Mouse (Mus musculus) cerebral cortex, adult 2 months (tissue): ENCODE data around the gene Ano1.

Source experiments
- WGBS: fragments of 180-500 bp; shearing (Covaris S2); methylation state at CpG from one replicate; pipeline ENCODE4 v1.1.7; 2018; 5-methylcytosine and 5-hydroxymethylcytosine counted together

The Ano1 gene

DNA sequence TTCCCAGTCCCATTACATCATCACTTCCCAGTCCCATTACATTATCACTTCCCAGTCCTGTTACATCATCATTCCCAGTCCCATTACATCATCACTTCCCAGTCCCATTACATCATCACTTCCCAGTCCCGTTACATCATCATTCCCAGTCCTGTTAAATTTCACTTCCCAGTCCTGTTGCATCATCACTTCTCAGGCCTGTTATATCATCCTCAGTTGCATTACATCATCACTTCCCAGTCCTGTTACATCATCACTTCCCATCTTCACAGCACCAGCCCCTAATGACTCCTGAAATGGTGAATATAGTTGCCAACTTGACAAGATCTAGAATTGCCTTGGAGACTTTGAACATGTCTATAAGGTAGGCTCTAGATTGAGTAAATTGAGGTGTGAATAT, 17.1 kb upstream of the Ano1 start:
- WGBS = 90% methylated on average over 1 of the region's 1 CpGs

DNA sequence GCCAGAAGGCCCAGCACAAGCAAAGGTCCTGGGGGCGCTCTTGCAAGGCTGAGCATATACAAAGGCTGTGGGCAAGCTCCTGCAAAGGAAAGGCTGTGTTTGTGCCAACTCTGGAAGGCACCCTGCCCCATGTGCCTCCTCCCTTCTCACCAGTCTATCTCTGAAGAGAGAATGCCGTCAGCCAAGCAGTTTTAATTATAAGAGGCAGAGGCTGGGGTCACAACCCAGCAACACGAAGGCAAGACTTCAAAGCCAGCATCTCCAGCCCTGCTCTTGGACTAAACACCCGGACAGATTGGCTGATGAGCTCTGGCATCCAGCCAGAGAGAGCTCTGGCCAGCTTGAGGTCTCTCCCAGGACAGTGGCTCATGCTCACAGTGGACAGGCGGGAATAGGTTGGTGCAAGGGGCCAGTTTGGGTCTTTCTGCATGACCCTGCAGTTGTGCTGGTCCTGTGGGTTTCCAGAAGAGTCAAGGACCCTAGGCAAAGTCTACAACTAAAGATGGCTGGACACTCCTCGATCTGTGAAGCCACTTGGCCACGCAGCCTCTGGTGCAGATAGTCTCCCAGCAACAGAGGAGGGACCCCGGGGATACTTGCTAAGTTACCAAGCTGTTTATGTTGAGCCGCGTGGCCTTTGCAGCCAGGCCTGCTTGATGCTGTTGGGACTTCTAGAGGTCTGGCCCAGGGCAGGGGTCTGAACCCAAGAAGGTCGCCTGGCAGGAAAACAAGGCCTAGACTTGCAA, 12.9 kb upstream of the Ano1 start:
- WGBS = 82% methylated on average over 11 of the region's 11 CpGs

DNA sequence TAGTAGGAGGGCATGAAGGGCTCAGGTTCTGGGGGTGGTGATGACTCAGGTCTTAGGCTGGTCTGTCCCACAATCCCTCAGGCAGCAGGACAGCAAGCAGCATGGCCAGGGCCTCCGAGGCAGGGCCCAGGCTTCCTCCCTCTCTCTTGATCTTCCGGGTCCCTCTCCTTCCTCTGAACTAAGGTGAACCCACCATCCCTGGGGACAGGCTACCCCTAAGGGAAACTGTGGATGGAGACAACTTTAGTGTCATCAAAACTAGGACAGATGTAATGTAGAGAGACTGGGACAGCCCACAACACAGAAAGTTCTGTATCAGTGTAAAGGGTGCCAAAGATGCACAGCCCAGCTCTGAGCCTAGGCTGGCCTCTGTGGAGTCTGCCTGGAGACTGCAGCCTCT, 12.2 kb upstream of the Ano1 start:
- 92% methylated on average over 2 of the region's 2 CpGs for WGBS

DNA sequence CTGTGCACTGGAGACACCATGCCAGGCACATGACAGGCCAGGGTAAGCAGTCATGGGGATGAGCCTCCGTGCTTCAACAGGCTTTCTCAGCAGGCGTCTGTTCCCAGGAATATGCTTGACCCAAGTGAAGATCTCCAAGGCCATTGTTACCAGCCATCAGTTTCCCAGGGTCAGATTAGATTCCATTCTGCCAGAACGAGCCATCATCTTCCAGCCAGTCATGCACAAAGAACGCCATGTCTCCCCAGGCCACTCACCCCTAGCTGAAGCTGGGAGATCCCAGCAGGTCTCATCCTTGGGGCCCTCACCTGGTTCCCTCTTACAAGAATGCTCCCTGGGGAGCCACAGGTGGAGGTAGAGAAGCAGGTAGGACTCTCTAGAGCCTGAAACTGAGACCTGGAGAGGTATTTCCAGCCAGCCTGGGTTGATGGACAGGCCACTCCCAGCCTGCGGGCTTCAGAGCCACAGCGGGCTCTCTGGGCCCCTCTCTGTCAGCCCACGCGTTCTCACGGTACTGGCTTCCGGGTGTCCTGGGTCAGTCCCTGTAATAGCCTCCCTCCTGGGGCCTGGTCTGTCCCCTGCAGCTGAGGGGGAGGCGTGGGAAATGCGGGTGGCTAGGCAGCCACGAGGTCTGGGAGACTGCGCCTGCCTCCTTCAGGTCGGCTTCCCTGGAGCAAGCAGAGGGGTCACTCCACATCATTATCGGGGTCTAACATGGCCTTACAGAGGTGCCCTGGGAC, 10.9 kb upstream of the Ano1 start:
- WGBS = 85% methylated on average over 16 of the region's 16 CpGs

DNA sequence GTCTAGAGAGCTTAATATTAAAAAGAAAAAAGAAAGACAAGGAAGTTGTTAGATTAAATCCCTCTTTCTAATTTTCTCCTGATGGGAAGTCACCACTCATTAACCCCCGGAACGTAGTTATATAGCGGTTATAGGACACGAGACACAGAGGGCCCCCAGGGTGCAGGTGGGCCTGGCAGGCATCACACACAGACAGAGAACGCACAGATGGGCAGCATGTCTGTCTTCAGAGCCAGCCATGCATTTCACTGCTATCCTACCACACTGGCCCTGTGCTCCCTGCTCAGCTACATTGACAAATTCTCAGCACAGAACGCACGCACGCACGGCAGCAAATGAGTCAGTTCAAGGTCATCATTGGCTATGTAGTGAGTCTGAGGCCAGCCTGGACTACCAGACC, 8.5 kb upstream of the Ano1 start:
- WGBS = 91% methylated on average over 9 of the region's 9 CpGs

DNA sequence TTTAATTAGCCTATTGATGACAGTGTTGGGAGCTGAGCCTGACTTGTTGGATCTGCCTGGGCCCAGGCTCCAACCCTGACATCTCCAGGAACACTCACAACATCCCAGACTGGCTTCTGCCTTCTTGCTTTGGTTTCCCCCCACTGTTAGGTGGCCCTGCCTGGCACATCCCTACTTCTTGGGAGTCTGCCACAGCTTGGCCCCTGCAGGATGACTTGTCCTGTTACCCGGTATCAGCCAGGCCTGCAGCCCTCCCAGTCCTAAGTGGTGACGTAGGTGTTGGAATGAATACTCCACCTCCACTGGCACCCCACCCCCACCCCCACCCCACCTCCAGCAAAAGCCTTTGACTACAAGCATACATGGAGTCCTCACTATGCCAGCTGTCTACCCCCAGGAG, 7.7 kb upstream of the Ano1 start:
- WGBS = 55% methylated on average over 2 of the region's 2 CpGs

DNA sequence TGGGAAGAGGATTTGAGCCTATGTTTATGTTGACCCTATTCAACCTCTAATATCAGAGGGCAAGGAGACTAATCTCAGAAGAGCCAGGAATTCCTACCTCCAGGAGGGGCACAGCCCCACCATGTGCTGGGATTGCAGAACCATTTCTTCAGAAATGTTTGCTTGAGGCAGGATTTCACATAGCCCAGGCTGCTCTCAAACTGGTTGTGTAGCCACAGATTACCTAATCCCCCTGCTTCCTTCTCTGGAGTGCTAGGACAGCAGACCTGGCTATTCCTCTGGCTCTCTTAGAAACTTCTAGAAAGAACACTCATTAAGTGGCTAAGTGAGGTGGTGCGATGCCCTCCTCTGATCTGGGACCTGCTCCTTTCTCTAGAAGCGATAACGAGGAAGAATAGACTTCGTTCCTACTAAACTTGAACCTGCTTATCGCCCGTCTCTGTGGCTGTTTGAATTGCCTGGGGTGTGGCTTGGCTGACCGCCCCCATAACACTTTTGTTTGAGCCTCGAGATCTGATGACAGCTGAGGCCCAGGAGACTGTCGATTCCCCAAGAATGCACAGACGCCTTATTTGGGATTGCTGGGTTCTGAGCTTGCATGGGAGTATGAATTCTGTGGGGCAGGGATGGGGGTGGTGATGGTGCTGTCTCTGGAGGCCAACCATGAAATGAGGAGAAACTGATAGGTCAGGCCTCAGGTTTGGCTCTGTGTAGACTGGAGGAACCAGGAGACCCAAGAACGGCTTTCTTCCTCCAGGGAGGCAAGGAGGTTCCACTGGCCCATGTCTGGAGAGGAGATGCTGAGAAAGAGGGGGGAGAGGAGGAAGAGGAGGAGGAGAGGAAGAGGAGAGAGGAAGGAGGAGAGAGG, 4.0 kb upstream of the Ano1 start:
- WGBS = 72% methylated on average over 11 of the region's 11 CpGs

DNA sequence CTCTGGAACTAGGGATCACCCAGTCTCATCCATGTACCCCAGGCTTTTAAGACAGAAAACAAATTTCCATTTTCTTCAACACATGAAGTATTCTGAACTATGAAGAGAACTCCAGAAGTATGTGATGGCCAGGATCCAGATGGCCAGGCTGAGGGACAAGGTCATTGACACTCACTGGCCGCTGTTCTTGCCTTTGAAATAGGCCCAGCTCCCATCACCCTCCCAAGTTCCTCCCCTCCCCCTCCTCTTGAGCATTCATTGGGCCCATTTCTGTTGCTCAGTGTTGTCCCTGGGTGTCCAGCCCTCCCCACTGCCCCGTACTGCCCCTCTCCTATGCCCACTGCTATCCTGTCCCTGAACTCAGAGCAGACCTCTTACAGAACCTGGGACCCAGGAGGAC, 2.9 kb upstream of the Ano1 start:
- 90% methylated on average over 2 of the region's 2 CpGs for WGBS

DNA sequence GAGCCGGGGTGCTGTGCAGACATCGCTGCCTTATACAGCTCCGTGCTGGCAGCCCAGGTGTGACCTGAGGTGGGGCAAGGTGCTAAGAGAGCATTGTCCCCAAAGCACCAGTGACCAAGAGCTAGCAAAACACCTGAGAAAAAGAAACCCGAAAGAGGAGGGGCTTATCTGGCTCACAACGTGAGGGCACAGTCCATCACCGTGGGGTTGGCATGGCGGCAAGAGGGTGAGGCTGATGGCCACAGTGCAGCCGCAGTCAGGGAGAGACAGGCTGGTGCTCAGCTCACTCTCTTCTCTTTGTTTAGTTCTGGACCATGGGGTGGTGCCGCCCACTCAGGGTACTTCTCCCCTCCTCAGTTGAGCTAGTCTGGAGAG, 1.9 kb upstream of the Ano1 start:
- 90% methylated on average over 9 of the region's 9 CpGs for WGBS

DNA sequence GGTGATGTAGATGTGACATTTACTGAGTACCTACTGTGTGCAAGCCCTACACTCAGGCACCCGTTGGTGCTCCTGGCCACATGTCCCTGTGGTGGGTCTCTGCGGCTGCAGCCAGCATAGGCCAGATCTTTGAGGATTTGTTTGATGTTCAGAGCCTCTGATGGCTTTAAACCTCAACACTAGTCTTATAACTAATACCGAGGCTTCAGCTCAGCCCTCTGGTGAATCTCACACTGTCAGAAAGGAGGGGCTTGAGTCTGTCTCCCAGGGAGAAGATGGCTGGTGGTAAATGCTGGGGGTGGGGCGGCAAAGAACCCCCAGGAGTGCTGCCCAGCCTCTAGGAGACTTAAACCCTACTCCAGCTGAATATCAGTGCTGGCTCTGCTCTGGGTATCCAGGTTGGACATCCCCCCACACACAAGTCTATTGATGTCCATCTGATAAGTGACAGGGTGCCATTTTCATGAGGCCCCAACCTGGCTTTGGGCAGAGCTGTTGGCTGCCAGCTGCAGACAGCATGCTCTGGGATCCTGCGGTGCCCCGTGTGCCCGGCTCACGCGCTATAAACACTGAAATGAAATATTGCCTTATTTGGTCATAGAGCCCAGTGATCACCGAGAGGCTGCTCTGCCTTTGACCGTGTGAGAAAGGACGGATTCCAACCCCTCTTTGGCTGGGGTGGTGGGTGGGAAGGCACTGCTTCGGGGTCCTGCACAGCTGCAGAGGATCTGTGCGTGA, 1.3 kb upstream of the Ano1 start:
- WGBS = 85% methylated on average over 14 of the region's 14 CpGs

DNA sequence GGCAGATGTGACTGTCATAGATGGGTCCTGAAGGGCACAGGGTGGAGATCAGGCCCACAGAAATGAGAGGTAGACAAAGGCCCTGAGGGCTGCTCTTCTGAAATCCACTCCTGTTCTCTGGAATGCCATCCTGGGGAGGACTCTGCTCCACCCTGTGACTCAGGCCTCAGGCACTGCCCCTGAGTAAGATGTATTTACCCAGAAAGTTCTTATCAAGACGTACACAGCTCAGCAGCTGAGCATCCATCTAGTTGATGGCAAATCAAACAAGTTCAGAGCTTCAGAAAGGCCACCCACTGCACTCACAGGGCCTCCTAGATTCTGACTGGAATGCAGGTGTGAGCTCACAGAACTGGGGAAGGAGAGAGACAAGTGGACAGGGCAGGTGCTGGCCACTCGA, 4.0 kb downstream of the Ano1 start:
- WGBS = 78% methylated on average over 2 of the region's 2 CpGs

DNA sequence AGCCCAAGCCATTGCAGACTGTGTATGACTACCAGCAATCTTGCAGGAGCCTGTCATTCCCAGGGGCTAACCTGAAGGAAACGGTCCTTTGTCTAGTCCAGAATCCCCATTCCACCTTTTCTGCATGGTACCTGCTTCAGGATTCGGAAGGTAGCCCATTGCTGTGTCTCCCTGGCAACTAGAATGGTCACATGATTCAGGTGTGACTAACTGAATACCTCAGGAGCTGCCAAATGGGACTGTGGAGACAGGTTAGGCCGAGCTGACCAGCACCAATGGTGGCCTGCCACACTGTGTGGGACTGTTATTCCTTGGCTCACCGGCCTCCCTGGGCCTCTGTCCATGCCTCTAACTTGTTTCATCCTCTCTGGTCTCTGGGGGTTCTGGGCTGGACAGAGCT, 5.3 kb downstream of the Ano1 start:
- WGBS = 90% methylated on average over 4 of the region's 4 CpGs

DNA sequence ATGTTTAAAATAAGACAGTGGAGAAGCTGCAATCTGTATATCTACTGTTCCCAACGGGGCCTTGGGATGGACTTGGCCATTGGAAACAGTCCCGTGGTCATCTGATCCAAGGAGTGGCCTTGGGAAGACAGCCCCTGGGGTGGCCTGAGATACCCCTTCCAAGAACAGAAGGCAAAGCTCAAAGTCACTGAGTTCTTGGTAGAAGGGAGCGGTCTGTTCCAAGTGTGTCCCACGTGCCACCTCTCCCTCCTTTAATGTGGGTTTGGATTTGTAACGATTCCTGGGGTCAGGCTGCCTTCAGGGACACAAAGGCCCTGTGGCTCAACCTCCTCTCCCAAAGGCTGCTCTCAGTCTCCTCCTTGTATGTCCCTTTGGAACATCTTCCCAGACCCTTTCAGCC, 7.9 kb downstream of the Ano1 start:
- WGBS = 85% methylated on average over 5 of the region's 5 CpGs

DNA sequence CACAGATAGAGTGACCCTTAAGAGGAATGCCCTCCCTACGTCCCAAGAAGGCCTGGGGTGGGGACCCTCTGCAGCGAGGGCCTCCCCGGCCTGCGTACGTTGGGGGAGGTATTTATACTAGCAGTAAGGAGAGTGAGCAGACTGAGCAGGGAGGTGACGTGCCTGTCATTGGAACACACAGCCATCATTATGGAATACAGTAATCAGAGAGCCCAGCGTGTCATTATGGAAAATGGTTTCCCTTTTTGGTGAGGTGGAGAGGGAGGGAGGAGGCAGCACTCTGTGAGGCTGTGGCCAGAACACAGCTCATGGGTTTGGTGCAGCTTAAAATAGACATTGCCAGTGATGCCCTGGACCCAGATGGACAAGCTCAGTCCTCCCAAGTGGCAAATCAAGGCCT, 11.1 kb downstream of the Ano1 start:
- 86% methylated on average over 7 of the region's 7 CpGs for WGBS

DNA sequence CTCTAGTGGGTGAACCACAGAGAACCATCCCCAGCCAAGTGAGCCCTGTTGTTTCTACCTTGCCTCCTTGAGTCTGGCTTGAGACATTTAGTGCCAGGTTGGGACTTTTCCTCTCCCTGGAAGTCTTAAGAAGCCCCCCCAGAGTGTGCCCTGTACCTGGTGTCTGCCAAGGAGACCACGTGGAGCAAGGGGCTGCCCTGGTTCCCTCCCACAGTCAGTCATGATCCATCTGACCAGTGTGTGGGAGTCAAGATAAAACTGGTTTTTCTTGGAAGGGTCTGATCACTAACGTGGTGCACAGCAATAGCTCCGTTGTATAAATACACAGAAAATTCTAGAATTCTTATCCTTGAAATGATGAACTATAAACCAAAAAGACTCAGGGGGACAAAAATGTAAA, 12.0 kb downstream of the Ano1 start:
- 40% methylated on average over 3 of the region's 3 CpGs for WGBS

DNA sequence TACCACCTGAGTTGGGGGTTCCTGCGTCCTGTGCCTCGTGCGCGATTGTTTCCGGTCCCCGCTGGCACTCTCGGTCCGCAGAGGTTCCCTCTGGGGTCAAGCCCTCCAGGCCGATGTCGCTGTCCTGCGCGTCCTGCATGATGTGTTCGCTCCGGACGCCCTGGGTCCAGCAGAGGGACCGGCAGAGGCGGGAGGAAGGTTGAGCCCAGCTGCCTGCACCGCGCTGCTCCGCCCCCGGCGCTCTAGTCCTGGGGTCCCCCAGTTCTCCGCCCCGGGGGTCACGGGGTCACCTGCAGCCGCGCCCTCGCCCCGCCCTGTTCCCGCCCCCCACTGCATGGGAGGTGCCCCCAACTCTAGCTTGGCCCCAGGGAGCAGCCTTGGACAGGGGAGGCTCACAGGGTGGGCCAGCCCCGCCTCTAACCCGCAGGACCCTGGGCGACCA, 13.4 kb downstream of the Ano1 start:
- 3% methylated on average over 33 of the region's 33 CpGs for WGBS

DNA sequence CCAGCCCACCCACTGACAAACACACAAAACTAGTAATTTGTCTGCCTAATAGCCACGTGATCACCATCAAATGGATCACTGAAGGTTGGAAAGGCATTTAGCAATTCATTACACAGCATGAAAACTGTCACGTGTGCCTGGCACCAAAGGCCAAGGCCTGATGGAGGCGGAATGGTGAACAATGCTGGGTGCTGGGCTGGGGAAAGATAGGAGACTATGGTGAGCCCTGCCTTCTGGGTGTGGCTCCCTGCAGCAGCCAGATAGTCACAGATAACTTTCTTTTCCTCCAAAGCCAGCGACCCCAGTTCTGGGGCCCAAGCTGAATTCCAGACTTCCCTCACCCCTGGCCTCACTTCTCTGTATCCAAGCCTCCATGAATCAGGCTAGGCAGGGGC, 19.9 kb downstream of the Ano1 start:
- 76% methylated on average over 4 of the region's 4 CpGs for WGBS

DNA sequence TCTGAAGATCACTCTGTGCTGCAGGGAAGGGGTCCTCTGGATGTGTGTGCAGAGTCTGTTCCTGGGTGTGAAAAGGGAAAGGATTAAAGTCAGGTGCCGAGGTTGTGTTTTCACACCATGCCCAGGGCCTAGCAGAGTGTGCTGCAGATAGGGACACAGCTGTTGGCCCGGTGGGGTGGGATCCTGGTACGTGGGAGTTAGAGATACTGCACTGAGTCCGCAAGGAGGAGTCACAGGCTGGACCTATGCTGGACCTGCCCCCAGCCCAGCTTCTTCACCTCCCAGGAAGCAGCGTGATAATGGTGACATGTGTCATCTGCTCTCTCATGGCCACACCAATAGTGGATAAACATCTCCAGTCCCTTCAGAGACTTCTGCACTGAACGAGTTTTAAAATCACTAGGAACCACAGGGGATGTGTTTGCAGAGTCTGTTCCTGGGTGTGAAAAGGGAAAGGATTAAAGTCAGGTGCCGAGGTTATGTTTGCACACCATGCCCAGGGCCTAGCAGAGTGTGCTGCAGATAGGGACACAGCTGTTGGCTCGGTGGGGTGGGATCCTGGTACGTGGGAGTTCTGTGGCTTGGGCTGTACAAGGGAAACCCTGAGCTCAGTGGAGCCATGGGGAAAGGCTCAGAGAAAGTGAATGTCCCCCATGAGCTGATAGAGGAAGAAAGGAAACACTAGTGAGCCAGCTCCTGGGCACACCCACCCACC, 20.4 kb downstream of the Ano1 start:
- WGBS = 75% methylated on average over 9 of the region's 9 CpGs

DNA sequence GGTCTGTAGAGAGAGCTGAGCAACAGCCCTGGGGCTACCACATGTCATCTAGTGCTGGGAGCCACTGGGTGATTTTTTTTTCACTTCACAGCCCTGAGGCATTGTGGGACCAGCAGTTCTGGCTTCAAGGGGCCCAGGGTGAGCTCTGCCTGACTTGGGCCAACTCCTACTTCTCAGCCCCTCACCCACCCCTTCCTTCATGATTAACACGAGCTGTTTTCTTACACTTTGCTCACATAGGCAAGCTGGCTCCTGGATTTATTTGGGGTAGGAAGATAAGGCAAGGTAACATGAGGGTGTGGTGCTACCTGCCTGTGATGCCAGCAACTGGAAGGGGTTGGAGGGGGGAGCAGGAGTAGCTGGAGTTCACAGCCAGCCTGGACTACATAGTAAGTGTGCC, 27.5 kb downstream of the Ano1 start:
- WGBS = 61% methylated on average over 1 of the region's 1 CpGs

DNA sequence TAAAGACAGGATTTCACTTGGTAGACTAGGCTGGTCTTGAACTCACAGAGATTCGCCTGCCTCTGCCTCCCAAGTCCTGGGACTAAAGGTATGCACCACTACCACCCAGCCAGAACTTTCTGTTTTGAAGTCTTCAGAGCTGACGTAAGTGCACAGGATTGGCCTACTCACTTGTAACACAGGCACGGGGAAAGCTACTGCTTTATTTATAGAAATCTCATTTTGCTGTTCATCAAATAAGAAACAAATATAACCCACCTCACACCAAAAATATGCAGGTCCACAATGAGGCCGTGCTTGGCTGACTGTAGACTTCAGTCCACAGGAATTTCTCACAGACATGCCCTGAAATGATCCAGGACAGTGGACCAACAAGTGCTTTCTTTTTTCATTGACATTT, 31.8 kb downstream of the Ano1 start:
- WGBS = 77% methylated on average over 4 of the region's 4 CpGs

DNA sequence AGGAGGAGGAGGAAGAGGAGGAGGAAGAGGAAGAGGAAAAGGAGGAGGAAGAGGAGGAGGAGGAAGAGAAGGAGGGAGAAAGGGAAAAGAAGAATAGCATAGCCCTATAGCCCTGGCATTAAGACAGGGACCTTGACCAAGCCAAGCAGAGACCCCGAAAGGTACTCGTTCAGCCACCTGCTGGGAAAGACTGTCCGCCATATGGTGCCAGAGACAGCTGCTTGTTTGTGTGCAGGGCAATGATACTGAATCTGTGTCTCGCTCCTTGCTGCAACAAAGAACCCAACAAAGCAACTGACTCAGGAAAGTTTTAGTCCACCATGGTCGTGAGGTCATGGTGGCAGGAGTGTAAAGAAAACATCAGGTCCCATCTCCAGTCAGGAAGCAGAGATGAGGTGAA, 34.0 kb downstream of the Ano1 start:
- WGBS = 88% methylated on average over 5 of the region's 5 CpGs
